Mouse (Mus musculus): ENCODE results near the gene Catsperd. TPM values are rescaled to one million over a fixed set of nuclear protein-coding genes. Genes with fewer than 3 reads are reported as not detected.
A peak's percentile ranks its signal among the peaks of the same experiment; 100 is the strongest.
"Not testable (repeated sequence)": the region's sequence is repeated elsewhere in the genome, so short reads cannot be mapped to it uniquely, and the experiment has no call there.

Gene Catsperd
- total RNA-seq, 2 experiments from 2014 or later = 2.4 to 2.7 TPM

GRCm38 (mm10) chr17:56611861-56612564 is 15.9 kb upstream of the Catsperd start:
- peak in 1 of 2 experiments; percentile 37 for DNase-seq (ENCODE audit: low spot score in 2 of 2)

- DNase-seq (ENCODE audit: low spot score in 2 of 2) = not testable (repeated sequence)
Observed at GRCm38 (mm10) chr17:56612565-56612939, 15.4 kb upstream of the Catsperd start.

- peak; percentile 94 to 97 for DNase-seq (ENCODE audit: low spot score in 2 of 2)
Observed at GRCm38 (mm10) chr17:56613236-56613844, 14.6 kb upstream of the Catsperd start, which contains the start of gene Rpl36. Gene Rpl36 (plus strand): TSS chr17:56613416.

- not testable (repeated sequence) for DNase-seq (ENCODE audit: low spot score in 2 of 2)
Observed at GRCm38 (mm10) chr17:56613893-56614292, 14.1 kb upstream of the Catsperd start.

GRCm38 (mm10) chr17:56614391-56615135 is 13.4 kb upstream of the Catsperd start:
- no peak for DNase-seq (ENCODE audit: low spot score in 2 of 2)

GRCm38 (mm10) chr17:56615136-56615784 is 12.7 kb upstream of the Catsperd start:
- no peak for DNase-seq (ENCODE audit: low spot score in 2 of 2)

GRCm38 (mm10) chr17:56615792-56616191 is 12.2 kb upstream of the Catsperd start:
- DNase-seq (ENCODE audit: low spot score in 2 of 2) = no peak

- no peak for DNase-seq (ENCODE audit: low spot score in 2 of 2)
Observed at GRCm38 (mm10) chr17:56616725-56617124, 11.2 kb upstream of the Catsperd start.

GRCm38 (mm10) chr17:56617628-56618027 is 10.3 kb upstream of the Catsperd start:
- DNase-seq (ENCODE audit: low spot score in 2 of 2) = no peak

- DNase-seq (ENCODE audit: low spot score in 2 of 2) = no peak
Observed at GRCm38 (mm10) chr17:56625495-56625894, 2.4 kb upstream of the Catsperd start.

GRCm38 (mm10) chr17:56626260-56626659 is 1.7 kb upstream of the Catsperd start:
- no peak for DNase-seq (ENCODE audit: low spot score in 2 of 2)

- DNase-seq (ENCODE audit: low spot score in 2 of 2) = peak; percentile 81 to 93
Observed at GRCm38 (mm10) chr17:56626754-56627470, 1.0 kb upstream of the Catsperd start, which contains the start of gene Lonp1. Gene Lonp1 (minus strand): TSS chr17:56626887.

- DNase-seq (ENCODE audit: low spot score in 2 of 2) = not testable (repeated sequence)
Observed at GRCm38 (mm10) chr17:56629800-56630781, 2.1 kb downstream of the Catsperd start.

GRCm38 (mm10) chr17:56631807-56632206 is 3.9 kb downstream of the Catsperd start:
- DNase-seq (ENCODE audit: low spot score in 2 of 2) = no peak

GRCm38 (mm10) chr17:56634023-56634422 is 6.1 kb downstream of the Catsperd start:
- DNase-seq (ENCODE audit: low spot score in 2 of 2) = no peak

- DNase-seq (ENCODE audit: low spot score in 2 of 2) = no peak
Observed at GRCm38 (mm10) chr17:56643237-56643636, 15.3 kb downstream of the Catsperd start.

- no peak for DNase-seq (ENCODE audit: low spot score in 2 of 2)
Observed at GRCm38 (mm10) chr17:56647546-56647945, 19.6 kb downstream of the Catsperd start.

GRCm38 (mm10) chr17:56651801-56652200 is 23.9 kb downstream of the Catsperd start:
- DNase-seq (ENCODE audit: low spot score in 2 of 2) = no peak

- DNase-seq (ENCODE audit: low spot score in 2 of 2) = no peak
Observed at GRCm38 (mm10) chr17:56654771-56655170, 26.8 kb downstream of the Catsperd start.

All from adrenal gland, postnatal 4 days (tissue).